Comparison of ENCODE assay signal across 8 mouse cellular contexts in the genomic region with DNA sequence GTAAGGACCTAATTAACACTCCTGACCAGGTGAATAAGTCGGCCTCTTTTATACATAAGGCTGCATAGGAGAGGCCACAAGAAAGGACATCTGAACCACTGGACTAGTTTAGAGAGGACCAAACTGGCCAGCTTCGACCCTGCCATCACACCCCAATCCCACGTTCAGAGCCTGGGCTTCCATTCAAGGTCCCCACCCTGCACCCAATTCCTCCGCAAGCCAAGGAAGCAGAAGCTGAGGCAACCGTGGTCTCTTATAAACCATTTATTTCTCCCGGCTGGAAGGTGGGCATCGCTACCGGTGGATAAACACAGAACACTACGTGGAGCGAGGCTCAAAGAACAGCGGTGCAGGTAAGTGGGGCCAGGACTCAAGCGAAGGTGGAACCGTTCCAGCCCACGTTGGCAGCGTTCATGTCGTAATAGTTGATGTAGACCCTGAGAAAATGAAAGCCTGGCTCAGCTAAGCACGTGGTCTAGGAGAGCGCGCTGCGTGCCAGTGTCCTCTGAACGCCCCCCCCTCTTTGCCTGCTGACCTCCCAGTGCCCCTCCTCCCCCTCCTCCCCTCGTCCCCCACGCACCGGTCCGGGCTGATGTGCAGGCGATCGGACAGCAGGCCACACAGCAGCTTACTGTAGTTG. TPM values are rescaled to one million over a fixed set of nuclear protein-coding genes. Genes with fewer than 3 reads are reported as not detected.
DNase-seq lines count a peak whose midpoint lies in the region; ATAC-seq and TF ChIP-seq lines count a peak whose summit lies in the region.

No protein-coding gene starts in this region.

- no peak for TF ChIP-seq EP300 in heart, postnatal 0 days (IDR thresholded peaks at IDR 0.05; ENCODE audit: low read depth)

- H3K4me1 ChIP-seq in heart, postnatal 0 days (ENCODE audit: control insufficient read depth, insufficient read depth): peaks cover 24% of the 10 kb centered on the region
- H3K4me1 ChIP-seq in limb, embryonic 14.5 days (ENCODE audit: control insufficient read depth, insufficient read depth, low read length): peaks cover 16% of the 10 kb centered on the region
- H3K4me1 ChIP-seq in midbrain, postnatal 0 days (ENCODE audit: insufficient read depth, low read length): peaks cover 9% of the 10 kb centered on the region; the same call in 1 of the 2 replicates

- DNase-seq in cerebellum, adult 11-12 months: peak; percentile 63
- DNase-seq in heart, postnatal 0 days (ENCODE audit: low spot score): peak; percentile 45
- DNase-seq in limb, embryonic 14.5 days (ENCODE audit: low spot score): peak; percentile 54
- peak; percentile 82 for DNase-seq in midbrain, postnatal 0 days (ENCODE audit: low spot score)
- no peak for DNase-seq in urinary bladder, adult 2 months (ENCODE audit: low spot score)

- no peak for ATAC-seq in cerebellum, adult (ENCODE audit: insufficient number of reproducible peaks, low FRiP score, low TSS enrichment)
- ATAC-seq in CD4-positive, CD25-positive, alpha-beta regulatory T cell, adult 4 months: peak; percentile 16
- peak; percentile 22; the same call in 1 of the 2 replicates for ATAC-seq in common myeloid progenitor, adult 5-6 weeks (replicated peaks; ENCODE audit: low read depth, poor library complexity, severe bottlenecking)
- peak; percentile 44 for ATAC-seq in heart, postnatal 0 days (ENCODE audit: insufficient read depth, low read depth)
- ATAC-seq in limb, embryonic 14.5 days (ENCODE audit: low FRiP score, low read depth): peak; percentile 70
- ATAC-seq in midbrain, postnatal 0 days (ENCODE audit: low FRiP score): peak; percentile 82

- H3K4me2 ChIP-seq in heart, postnatal 0 days (ENCODE audit: low read depth, low read length): peak overlapping the region; percentile 77
- H3K4me2 ChIP-seq in limb, embryonic 14.5 days (replicated peaks; ENCODE audit: low read depth, low read length, severe bottlenecking): peak overlapping the region; percentile 74
- peak overlapping the region; percentile 64 for H3K4me2 ChIP-seq in midbrain, postnatal 0 days (ENCODE audit: low read depth, low read length, poor library complexity, severe bottlenecking)

- H3K36me3 ChIP-seq in heart, postnatal 0 days (replicated peaks; ENCODE audit: control insufficient read depth, insufficient read depth, low read length): 0 out of 2 replicates have a peak, but pooled peaks cover 10% of the 10 kb centered on the region
- peaks cover 20% of the 10 kb centered on the region for H3K36me3 ChIP-seq in limb, embryonic 14.5 days (ENCODE audit: control insufficient read depth, insufficient read depth, low read length)
- H3K36me3 ChIP-seq in midbrain, postnatal 0 days (ENCODE audit: insufficient read depth, low read length): peaks cover 15% of the 10 kb centered on the region; the same call in 1 of the 2 replicates

- peak overlapping the region; percentile 60 for H3K4me3 ChIP-seq in heart, postnatal 0 days (ENCODE audit: low read depth, low read length)
- H3K4me3 ChIP-seq in limb, embryonic 14.5 days (replicated peaks; ENCODE audit: low read length): peak overlapping the region; percentile 69
- peak overlapping the region; percentile 49 for H3K4me3 ChIP-seq in midbrain, postnatal 0 days (ENCODE audit: low read depth, low read length)

- peak overlapping the region; percentile 61 for H3K9ac ChIP-seq in heart, postnatal 0 days (replicated peaks; ENCODE audit: low read depth, low read length)
- H3K9ac ChIP-seq in limb, embryonic 14.5 days (ENCODE audit: low read depth, low read length, severe bottlenecking): peak overlapping the region; percentile 88
- peak overlapping the region; percentile 80 for H3K9ac ChIP-seq in midbrain, postnatal 0 days (replicated peaks; ENCODE audit: low read length, poor library complexity, severe bottlenecking)

- 4% methylated on average over 26 of the region's 27 CpGs for WGBS in heart, postnatal 0 days
- 2% methylated on average over 24 of the region's 27 CpGs for WGBS in limb, embryonic 14.5 days
- 2% methylated on average over 21 of the region's 27 CpGs for WGBS in midbrain, postnatal 0 days

- no peaks in the 10 kb centered on the region for H3K27me3 ChIP-seq in heart, postnatal 0 days (ENCODE audit: control insufficient read depth, insufficient read depth, low read length)
- no peaks in the 10 kb centered on the region for H3K27me3 ChIP-seq in limb, embryonic 14.5 days (ENCODE audit: control insufficient read depth, insufficient read depth, low read length)
- H3K27me3 ChIP-seq in midbrain, postnatal 0 days (ENCODE audit: insufficient read depth, low read length): no peaks in the 10 kb centered on the region

- H3K9me3 ChIP-seq in heart, postnatal 0 days (replicated peaks; ENCODE audit: control insufficient read depth, low read length): no peaks in the 10 kb centered on the region
- H3K9me3 ChIP-seq in limb, embryonic 14.5 days (ENCODE audit: control insufficient read depth, low read length): no peaks in the 10 kb centered on the region
- H3K9me3 ChIP-seq in midbrain, postnatal 0 days (ENCODE audit: low read length): no peaks in the 10 kb centered on the region

- TF ChIP-seq CTCF in heart, postnatal 0 days (IDR thresholded peaks at IDR 0.05; ENCODE audit: low read depth): no peak
- peak; percentile 36; the same call in 1 of the 2 replicates for TF ChIP-seq CTCF in midbrain, postnatal 0 days (IDR thresholded peaks at IDR 0.05)

- peak overlapping the region; percentile 93 for H3K27ac ChIP-seq in heart, postnatal 0 days (ENCODE audit: low read depth)
- H3K27ac ChIP-seq in limb, embryonic 14.5 days (replicated peaks; ENCODE audit: low read depth, low read length): peak overlapping the region; percentile 96; the same call in 1 of the 2 replicates
- peak overlapping the region; percentile 86 for H3K27ac ChIP-seq in midbrain, postnatal 0 days (ENCODE audit: low read depth, low read length)

- TF ChIP-seq POLR2A in limb, embryonic 14.5 days (IDR thresholded peaks at IDR 0.05; ENCODE audit: borderline replicate concordance, extremely low read depth, insufficient read depth, insufficient read length): no peak

RNA-seq across cellular contexts. Expression of gene Mif, which starts 0.8 kb away (rescaled TPM):
- polyA plus RNA-seq in CD4-positive, CD25-positive, alpha-beta regulatory T cell, adult 4 months (2017; shearing (Covaris generic)): 100 to 1,000 TPM; 486 to 555 TPM
- total RNA-seq in common myeloid progenitor, adult 5-6 weeks (2017): 521 and 525 TPM in 2 replicates
- 1,140 and 1,565 TPM in 2 replicates for total RNA-seq in heart, postnatal 0 days (2014; rRNA removed; ENCODE audit: low replicate concordance)
- 1,324 and 1,428 TPM in 2 replicates for polyA plus RNA-seq in heart, postnatal 0 days (2015; fragmentation: Nextera tagmentation; extraction: Ambion mirVana)
- polyA plus RNA-seq in limb, embryonic 14.5 days (2012; rRNA removed): 1,684 and 2,799 TPM in 2 replicates
- 1,598 and 1,615 TPM in 2 replicates for polyA plus RNA-seq in limb, embryonic 14.5 days (2014; fragmentation: Nextera tagmentation; extraction: Ambion mirVana)
- 736 and 976 TPM in 2 replicates for total RNA-seq in midbrain, postnatal 0 days (2014; rRNA removed)
- polyA plus RNA-seq in midbrain, postnatal 0 days (2015; fragmentation: Nextera tagmentation; extraction: Ambion mirVana): 1,685 and 1,800 TPM in 2 replicates
- 542 and 602 TPM in 2 replicates for polyA plus RNA-seq in urinary bladder, adult 2 months (2012; rRNA removed)

RNA-seq across cellular contexts. Expression of gene Gstt2, which starts 22.0 kb away (rescaled TPM):
- polyA plus RNA-seq in CD4-positive, CD25-positive, alpha-beta regulatory T cell, adult 4 months (2017; shearing (Covaris generic)): 10 to 100 TPM; 47.5 to 54.8 TPM
- total RNA-seq in common myeloid progenitor, adult 5-6 weeks (2017): 10.7 and 19.0 TPM in 2 replicates
- total RNA-seq in heart, postnatal 0 days (2014; rRNA removed; ENCODE audit: low replicate concordance): 6.0 and 10.9 TPM in 2 replicates
- 12.8 and 13.0 TPM in 2 replicates for polyA plus RNA-seq in heart, postnatal 0 days (2015; fragmentation: Nextera tagmentation; extraction: Ambion mirVana)
- 24.8 and 28.7 TPM in 2 replicates for polyA plus RNA-seq in limb, embryonic 14.5 days (2012; rRNA removed)
- polyA plus RNA-seq in limb, embryonic 14.5 days (2014; fragmentation: Nextera tagmentation; extraction: Ambion mirVana): 12.3 and 17.5 TPM in 2 replicates
- total RNA-seq in midbrain, postnatal 0 days (2014; rRNA removed): 2.0 and 5.5 TPM in 2 replicates
- polyA plus RNA-seq in midbrain, postnatal 0 days (2015; fragmentation: Nextera tagmentation; extraction: Ambion mirVana): 7.7 and 10.7 TPM in 2 replicates
- polyA plus RNA-seq in urinary bladder, adult 2 months (2012; rRNA removed): 107 and 144 TPM in 2 replicates

RNA-seq across cellular contexts. Expression of gene Derl3, which starts 34.0 kb away (rescaled TPM):
- 1 to 10 TPM; 1.0 to 2.8 TPM for polyA plus RNA-seq in CD4-positive, CD25-positive, alpha-beta regulatory T cell, adult 4 months (2017; shearing (Covaris generic))
- total RNA-seq in common myeloid progenitor, adult 5-6 weeks (2017): not detected in 2 replicates
- not detected in 2 replicates for total RNA-seq in heart, postnatal 0 days (2014; rRNA removed; ENCODE audit: low replicate concordance)
- polyA plus RNA-seq in heart, postnatal 0 days (2015; fragmentation: Nextera tagmentation; extraction: Ambion mirVana): 0.41 and 1.2 TPM in 2 replicates
- 6.7 and 9.0 TPM in 2 replicates for polyA plus RNA-seq in limb, embryonic 14.5 days (2012; rRNA removed)
- polyA plus RNA-seq in limb, embryonic 14.5 days (2014; fragmentation: Nextera tagmentation; extraction: Ambion mirVana): 2.2 and 3.0 TPM in 2 replicates
- 0.80 and 1.4 TPM in 2 replicates for total RNA-seq in midbrain, postnatal 0 days (2014; rRNA removed)
- 0.58 and 1.4 TPM in 2 replicates for polyA plus RNA-seq in midbrain, postnatal 0 days (2015; fragmentation: Nextera tagmentation; extraction: Ambion mirVana)
- polyA plus RNA-seq in urinary bladder, adult 2 months (2012; rRNA removed): 1.0 and 1.2 TPM in 2 replicates

RNA-seq across cellular contexts. Expression of gene Gstt4, which starts 36.9 kb away (rescaled TPM):
- polyA plus RNA-seq in CD4-positive, CD25-positive, alpha-beta regulatory T cell, adult 4 months (2017; shearing (Covaris generic)): not detected
- not detected in 2 replicates for total RNA-seq in common myeloid progenitor, adult 5-6 weeks (2017)
- total RNA-seq in heart, postnatal 0 days (2014; rRNA removed; ENCODE audit: low replicate concordance): not detected in 2 replicates
- polyA plus RNA-seq in heart, postnatal 0 days (2015; fragmentation: Nextera tagmentation; extraction: Ambion mirVana): not detected in 2 replicates
- polyA plus RNA-seq in limb, embryonic 14.5 days (2012; rRNA removed): 0.08 TPM in 1 of 2 replicates, not detected in the other
- not detected in 2 replicates for polyA plus RNA-seq in limb, embryonic 14.5 days (2014; fragmentation: Nextera tagmentation; extraction: Ambion mirVana)
- total RNA-seq in midbrain, postnatal 0 days (2014; rRNA removed): not detected in 2 replicates
- not detected in 2 replicates for polyA plus RNA-seq in midbrain, postnatal 0 days (2015; fragmentation: Nextera tagmentation; extraction: Ambion mirVana)
- 0.11 TPM in 1 of 2 replicates, not detected in the other for polyA plus RNA-seq in urinary bladder, adult 2 months (2012; rRNA removed)
